12 mouse cellular contexts compared by ENCODE assay signal in genomic region chr11:82139492-82140094, GRCm38 (mm10). TPM values are rescaled to one million over a fixed set of nuclear protein-coding genes. Genes with fewer than 3 reads are reported as not detected.
A peak's percentile ranks its signal among the peaks of the same experiment; 100 is the strongest.
DNase-seq lines count a peak whose midpoint lies in the region; ATAC-seq and TF ChIP-seq lines count a peak whose summit lies in the region.
"Had no signal": no experiment of that assay in that cellular context is flagged by ENCODE, and none has a peak within 500 bp of the region (broad histone marks: within the 10 kb centered on the region; RNA-seq: fewer than 3 reads in every experiment).

No protein-coding gene starts in this region.

- H3K9ac ChIP-seq in forebrain, postnatal 0 days: no peak overlapping the region
- no peak overlapping the region for H3K9ac ChIP-seq in forebrain, embryonic 16.5 days (replicated peaks; ENCODE audit: low read depth, low read length)
- H3K9ac ChIP-seq in midbrain, postnatal 0 days (replicated peaks; ENCODE audit: low read length, poor library complexity, severe bottlenecking): no peak overlapping the region
- no peak overlapping the region for H3K9ac ChIP-seq in midbrain, embryonic 15.5 days
- H3K9ac ChIP-seq in lung, embryonic 14.5 days: no peak overlapping the region
- H3K9ac ChIP-seq in stomach, postnatal 0 days (ENCODE audit: low read length): no peak overlapping the region
- no peak overlapping the region for H3K9ac ChIP-seq in liver, embryonic 12.5 days

- no peak overlapping the region for H3K4me3 ChIP-seq in forebrain, postnatal 0 days (ENCODE audit: low read depth, low read length)
- H3K4me3 ChIP-seq in forebrain, embryonic 16.5 days (replicated peaks; ENCODE audit: low read length): no peak overlapping the region
- H3K4me3 ChIP-seq in midbrain, postnatal 0 days (ENCODE audit: low read depth, low read length): no peak overlapping the region
- H3K4me3 ChIP-seq in midbrain, embryonic 15.5 days: no peak overlapping the region
- no peak overlapping the region for H3K4me3 ChIP-seq in lung, embryonic 14.5 days (ENCODE audit: low read depth, low read length)
- no peak overlapping the region for H3K4me3 ChIP-seq in stomach, postnatal 0 days (ENCODE audit: low read depth, low read length)
- H3K4me3 ChIP-seq in liver, embryonic 12.5 days: no peak overlapping the region

- H3K9me3 ChIP-seq in forebrain, postnatal 0 days (ENCODE audit: low read length): no peaks in the 10 kb centered on the region
- H3K9me3 ChIP-seq in forebrain, embryonic 16.5 days (ENCODE audit: control insufficient read depth, low read length): no peaks in the 10 kb centered on the region
- H3K9me3 ChIP-seq in midbrain, postnatal 0 days (ENCODE audit: low read length): no peaks in the 10 kb centered on the region
- H3K9me3 ChIP-seq in midbrain, embryonic 15.5 days: no peaks in the 10 kb centered on the region
- no peaks in the 10 kb centered on the region for H3K9me3 ChIP-seq in lung, embryonic 14.5 days (ENCODE audit: low read depth, low read length)
- no peaks in the 10 kb centered on the region for H3K9me3 ChIP-seq in stomach, postnatal 0 days (ENCODE audit: control insufficient read depth, low read length)
- no peaks in the 10 kb centered on the region for H3K9me3 ChIP-seq in liver, embryonic 12.5 days (replicated peaks)

- H3K27me3 ChIP-seq in forebrain, postnatal 0 days (ENCODE audit: insufficient read depth, low read length): no peaks in the 10 kb centered on the region
- H3K27me3 ChIP-seq in forebrain, embryonic 16.5 days (replicated peaks; ENCODE audit: control insufficient read depth, insufficient read depth, low read length): no peaks in the 10 kb centered on the region
- H3K27me3 ChIP-seq in midbrain, postnatal 0 days (ENCODE audit: insufficient read depth, low read length): no peaks in the 10 kb centered on the region
- no peaks in the 10 kb centered on the region for H3K27me3 ChIP-seq in midbrain, embryonic 15.5 days (replicated peaks)
- H3K27me3 ChIP-seq in lung, embryonic 14.5 days (ENCODE audit: insufficient read depth, low read length): no peaks in the 10 kb centered on the region
- no peaks in the 10 kb centered on the region for H3K27me3 ChIP-seq in stomach, postnatal 0 days (ENCODE audit: control insufficient read depth, insufficient read depth, low read length)
- no peaks in the 10 kb centered on the region for H3K27me3 ChIP-seq in liver, embryonic 12.5 days (replicated peaks)

- no peak overlapping the region for H3K4me2 ChIP-seq in forebrain, postnatal 0 days (ENCODE audit: low read depth)
- no peak overlapping the region for H3K4me2 ChIP-seq in forebrain, embryonic 16.5 days (ENCODE audit: low read length)
- no peak overlapping the region for H3K4me2 ChIP-seq in midbrain, postnatal 0 days (ENCODE audit: low read depth, low read length, poor library complexity, severe bottlenecking)
- H3K4me2 ChIP-seq in midbrain, embryonic 15.5 days: no peak overlapping the region
- H3K4me2 ChIP-seq in lung, embryonic 14.5 days: 0 out of 2 replicates have a peak overlapping the region, but pooled peaks have one; percentile 0
- no peak overlapping the region for H3K4me2 ChIP-seq in stomach, postnatal 0 days (replicated peaks; ENCODE audit: low read depth)
- H3K4me2 ChIP-seq in liver, embryonic 12.5 days: no peak overlapping the region

- ATAC-seq in forebrain, postnatal 0 days: no peak
- no peak for ATAC-seq in forebrain, embryonic 16.5 days
- ATAC-seq in midbrain, postnatal 0 days (ENCODE audit: low FRiP score): no peak
- ATAC-seq in midbrain, embryonic 15.5 days (replicated peaks): no peak
- peak; percentile 94 for ATAC-seq in lung, embryonic 14.5 days (ENCODE audit: insufficient read depth)
- peak; percentile 81; the same call in 1 of the 2 replicates for ATAC-seq in stomach, postnatal 0 days (ENCODE audit: low FRiP score, low TSS enrichment)
- no peak for ATAC-seq in liver, embryonic 12.5 days

- H3K36me3 ChIP-seq in forebrain, postnatal 0 days (ENCODE audit: insufficient read depth): no peaks in the 10 kb centered on the region
- no peaks in the 10 kb centered on the region for H3K36me3 ChIP-seq in forebrain, embryonic 16.5 days (ENCODE audit: control insufficient read depth, insufficient read depth)
- H3K36me3 ChIP-seq in midbrain, postnatal 0 days (ENCODE audit: insufficient read depth, low read length): no peaks in the 10 kb centered on the region
- H3K36me3 ChIP-seq in midbrain, embryonic 15.5 days (replicated peaks): no peaks in the 10 kb centered on the region
- no peaks in the 10 kb centered on the region for H3K36me3 ChIP-seq in lung, embryonic 14.5 days (ENCODE audit: insufficient read depth)
- no peaks in the 10 kb centered on the region for H3K36me3 ChIP-seq in stomach, postnatal 0 days (ENCODE audit: control insufficient read depth, insufficient read depth, low read length)
- no peaks in the 10 kb centered on the region for H3K36me3 ChIP-seq in liver, embryonic 12.5 days

- H3K27ac ChIP-seq in forebrain, postnatal 0 days (ENCODE audit: low read depth, low read length): no peak overlapping the region; the same call in 1 of the 2 replicates
- no peak overlapping the region for H3K27ac ChIP-seq in forebrain, embryonic 16.5 days (ENCODE audit: low read length)
- no peak overlapping the region for H3K27ac ChIP-seq in midbrain, postnatal 0 days (ENCODE audit: low read depth, low read length)
- no peak overlapping the region for H3K27ac ChIP-seq in midbrain, embryonic 15.5 days
- peak overlapping the region; percentile 87 for H3K27ac ChIP-seq in lung, embryonic 14.5 days (ENCODE audit: low read depth)
- H3K27ac ChIP-seq in stomach, postnatal 0 days (replicated peaks): no peak overlapping the region
- no peak overlapping the region for H3K27ac ChIP-seq in liver, embryonic 12.5 days

- no peaks in the 10 kb centered on the region for H3K4me1 ChIP-seq in forebrain, postnatal 0 days (ENCODE audit: insufficient read depth)
- no peaks in the 10 kb centered on the region for H3K4me1 ChIP-seq in forebrain, embryonic 16.5 days (replicated peaks; ENCODE audit: control insufficient read depth, insufficient read depth, low read length)
- H3K4me1 ChIP-seq in midbrain, postnatal 0 days (ENCODE audit: insufficient read depth, low read length): no peaks in the 10 kb centered on the region
- H3K4me1 ChIP-seq in midbrain, embryonic 15.5 days: peaks cover 4% of the 10 kb centered on the region; the same call in 1 of the 2 replicates
- H3K4me1 ChIP-seq in lung, embryonic 14.5 days (ENCODE audit: insufficient read depth): peaks cover 16% of the 10 kb centered on the region
- H3K4me1 ChIP-seq in stomach, postnatal 0 days (replicated peaks; ENCODE audit: control insufficient read depth, insufficient read depth): no peaks in the 10 kb centered on the region
- no peaks in the 10 kb centered on the region for H3K4me1 ChIP-seq in liver, embryonic 12.5 days

- DNase-seq in forebrain, postnatal 0 days: peak; percentile 11
- peak; percentile 3 for DNase-seq in midbrain, postnatal 0 days (ENCODE audit: low spot score)
- DNase-seq in lung, embryonic 14.5 days: peak; percentile 82
- DNase-seq in stomach, postnatal 0 days (ENCODE audit: low spot score): peak; percentile 14
- DNase-seq in spleen, adult 12 weeks (ENCODE audit: low spot score): no peak
- DNase-seq: gastrocnemius, postnatal 25 days had no signal

- 65% methylated on average over 7 of the region's 7 CpGs for WGBS in forebrain, postnatal 0 days
- WGBS in forebrain, embryonic 16.5 days: 78% methylated on average over 7 of the region's 7 CpGs
- WGBS in midbrain, postnatal 0 days: 54% methylated on average over 7 of the region's 7 CpGs
- 65% methylated on average over 7 of the region's 7 CpGs for WGBS in midbrain, embryonic 15.5 days
- 21% methylated on average over 7 of the region's 7 CpGs for WGBS in lung, embryonic 14.5 days
- 18% methylated on average over 7 of the region's 7 CpGs for WGBS in stomach, postnatal 0 days
- 62% methylated on average over 7 of the region's 7 CpGs for WGBS in liver, embryonic 12.5 days (ENCODE audit: insufficient replicate concordance)

- TF ChIP-seq EP300 in stomach, postnatal 0 days (optimal IDR thresholded peaks at IDR 0.05): no peak

- TF ChIP-seq CTCF in forebrain, postnatal 0 days (IDR thresholded peaks at IDR 0.05; ENCODE audit: low read depth): no peak
- no peak for TF ChIP-seq CTCF in midbrain, postnatal 0 days (IDR thresholded peaks at IDR 0.05)
- no peak for TF ChIP-seq CTCF in lung, embryonic 14.5 days (IDR thresholded peaks at IDR 0.05; ENCODE audit: low read depth)
- TF ChIP-seq CTCF in stomach, postnatal 0 days (IDR thresholded peaks at IDR 0.05; ENCODE audit: low read depth): no peak

RNA-seq across cellular contexts. Expression of gene Ccl8, which starts 24.6 kb away (rescaled TPM):
- not detected in 2 replicates for total RNA-seq in forebrain, postnatal 0 days (2014; rRNA removed)
- 0.42 TPM in 1 of 2 replicates, not detected in the other for polyA plus RNA-seq in forebrain, postnatal 0 days (2015; fragmentation: Nextera tagmentation; extraction: Ambion mirVana)
- polyA plus RNA-seq in forebrain, embryonic 16.5 days (2015; fragmentation: Nextera tagmentation; extraction: Ambion mirVana): not detected in 2 replicates
- total RNA-seq in midbrain, postnatal 0 days (2014; rRNA removed): not detected in 2 replicates
- not detected in 2 replicates for polyA plus RNA-seq in midbrain, postnatal 0 days (2015; fragmentation: Nextera tagmentation; extraction: Ambion mirVana)
- polyA plus RNA-seq in midbrain, embryonic 15.5 days (2015; fragmentation: Nextera tagmentation; extraction: Ambion mirVana): not detected in 2 replicates
- not detected in 2 replicates for polyA plus RNA-seq in lung, embryonic 14.5 days (2014; fragmentation: Nextera tagmentation; extraction: Ambion mirVana)
- not detected in 2 replicates for polyA plus RNA-seq in stomach, postnatal 0 days (2015; fragmentation: Nextera tagmentation; extraction: Ambion mirVana)
- polyA plus RNA-seq in liver, embryonic 12.5 days (2016; fragmentation: Nextera tagmentation; extraction: Ambion mirVana): not detected in 2 replicates
- total RNA-seq: CH12.LX; layer of hippocampus, adult 18-20 months had no signal

RNA-seq across cellular contexts. Expression of gene Ccl12, which starts 37.9 kb away (rescaled TPM):
- 2.0 and 3.3 TPM in 2 replicates for total RNA-seq in forebrain, postnatal 0 days (2014; rRNA removed)
- 7.6 and 11.1 TPM in 2 replicates for polyA plus RNA-seq in forebrain, postnatal 0 days (2015; fragmentation: Nextera tagmentation; extraction: Ambion mirVana)
- polyA plus RNA-seq in forebrain, embryonic 16.5 days (2015; fragmentation: Nextera tagmentation; extraction: Ambion mirVana): 0.86 TPM in 1 of 2 replicates, not detected in the other
- 0.71 and 1.4 TPM in 2 replicates for total RNA-seq in midbrain, postnatal 0 days (2014; rRNA removed)
- 7.2 and 9.4 TPM in 2 replicates for polyA plus RNA-seq in midbrain, postnatal 0 days (2015; fragmentation: Nextera tagmentation; extraction: Ambion mirVana)
- polyA plus RNA-seq in midbrain, embryonic 15.5 days (2015; fragmentation: Nextera tagmentation; extraction: Ambion mirVana): 1.6 and 3.2 TPM in 2 replicates
- 2.9 and 5.3 TPM in 2 replicates for polyA plus RNA-seq in lung, embryonic 14.5 days (2014; fragmentation: Nextera tagmentation; extraction: Ambion mirVana)
- 7.3 and 15.5 TPM in 2 replicates for polyA plus RNA-seq in stomach, postnatal 0 days (2015; fragmentation: Nextera tagmentation; extraction: Ambion mirVana)
- polyA plus RNA-seq in liver, embryonic 12.5 days (2016; fragmentation: Nextera tagmentation; extraction: Ambion mirVana): 0.45 and 0.50 TPM in 2 replicates
- total RNA-seq: adrenal gland, postnatal 36 days; CH12.LX; gastrocnemius, postnatal 25 days had no signal

Comparison
In these comparisons a context has a peak if more than half of its experiments do, and no peak if none do; other contexts are left out.
1. ATAC-seq: peak in lung, embryonic 14.5 days (single experiment) and stomach, postnatal 0 days (single experiment); none in forebrain, postnatal 0 days (single experiment), forebrain, embryonic 16.5 days (single experiment), midbrain, postnatal 0 days (single experiment), midbrain, embryonic 15.5 days (single experiment) and liver, embryonic 12.5 days (single experiment).